Mouse (Mus musculus) Muller cell, postnatal 12 days (primary cell): ENCODE measurements at regions not wholly inside any gene's neighbourhood (a gene's known extent, or its start where the extent isn't known, plus 50 kb on each side); places are given as distances from the start of the nearest gene placed in this dataset.
A peak's percentile ranks its signal among the peaks of the same experiment; 100 is the strongest.

Source experiments
- DNase-seq: peaks from one replicate; pipeline ENCODE4 v3.0.0-alpha.2; 2015; ENCODE audit errors: inconsistent ontology term

DNA sequence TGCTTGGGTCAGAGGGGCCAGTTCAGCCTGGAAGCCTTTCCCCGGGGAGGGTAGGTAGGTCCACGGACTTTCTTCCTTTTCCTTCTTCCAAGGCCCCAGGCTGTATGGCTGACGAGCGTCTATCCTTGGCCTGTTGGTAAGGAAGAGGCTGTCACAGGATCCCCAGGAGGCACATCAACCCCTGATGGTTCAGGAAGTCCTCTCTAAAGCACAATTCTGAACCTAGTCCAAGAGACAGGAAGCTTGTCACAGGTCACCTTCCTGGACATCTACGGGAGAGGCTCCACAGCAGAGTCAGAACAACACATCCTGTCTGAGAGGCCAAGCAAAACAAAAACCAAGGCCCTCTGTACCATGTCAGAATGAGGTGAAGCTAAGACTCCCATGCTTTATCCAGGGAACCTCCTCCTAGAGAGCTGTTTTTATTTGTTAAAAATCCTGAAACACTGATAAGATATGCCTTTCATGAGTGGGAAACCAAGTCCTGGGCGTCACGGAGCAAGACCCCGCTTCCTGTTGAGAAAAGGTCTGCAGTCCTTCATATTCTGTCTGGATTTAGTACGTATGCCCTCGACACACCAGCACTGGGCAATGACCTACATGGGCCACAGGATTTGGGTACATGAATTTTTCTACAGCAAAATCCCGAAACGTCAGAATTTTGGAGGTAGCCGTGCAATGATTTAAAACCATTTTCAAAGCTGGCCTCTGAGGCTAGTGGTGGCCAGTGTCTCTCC, 52.0 kb upstream of the Snrk start:
- no peak for DNase-seq

GRCm38 (mm10) chr9:122055820-122056550, 59.1 kb upstream of the Pomgnt2 start:
- no peak for DNase-seq

- DNase-seq, result no peak
Measured at GRCm38 (mm10) chr9:122051716-122052115, 54.8 kb upstream of the Pomgnt2 start.

- no peak for DNase-seq
Measured at GRCm38 (mm10) chr9:122051096-122051495, 54.2 kb upstream of the Pomgnt2 start.

GRCm38 (mm10) chr9:122048999-122049398, 52.1 kb upstream of the Pomgnt2 start:
- peak; percentile 42 for DNase-seq

DNA sequence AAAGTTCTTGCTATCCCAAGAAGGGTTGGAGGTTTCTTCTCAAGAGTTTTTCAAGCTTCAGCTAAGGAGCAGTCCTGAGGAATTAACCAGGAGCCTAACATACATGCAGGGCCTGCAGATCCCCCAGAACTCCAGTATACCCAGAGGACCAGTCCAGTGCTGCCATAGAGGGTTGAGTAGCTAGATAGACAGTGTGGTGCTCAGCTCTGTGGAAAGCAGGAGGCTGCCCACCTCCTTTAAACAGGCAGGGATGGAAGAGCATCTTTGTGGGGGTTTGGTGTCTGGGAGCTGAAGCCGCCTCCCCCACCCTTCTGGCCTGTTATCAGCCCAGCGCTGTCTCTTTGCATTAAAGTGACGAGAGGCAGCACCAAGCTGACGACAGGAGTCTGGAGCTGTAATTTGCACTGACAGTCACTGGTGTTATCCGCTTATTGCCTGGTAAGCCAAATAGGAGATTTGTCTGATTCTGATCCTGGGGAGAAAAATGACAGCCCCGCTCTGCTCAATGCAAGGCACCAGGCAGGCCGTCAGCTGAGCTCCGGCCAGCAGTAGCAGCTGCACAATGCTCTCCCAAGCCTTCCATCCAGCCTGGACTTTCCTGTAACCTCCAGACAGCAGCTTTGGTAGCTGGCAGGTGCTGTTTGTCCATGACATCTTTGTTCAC, 51.2 kb upstream of the Pomgnt2 start:
- no peak for DNase-seq
